Mouse (Mus musculus): ENCODE data around the gene Vat1l.
A peak's percentile ranks its signal among the peaks of the same experiment; 100 is the strongest.

Gene Vat1l

DNA sequence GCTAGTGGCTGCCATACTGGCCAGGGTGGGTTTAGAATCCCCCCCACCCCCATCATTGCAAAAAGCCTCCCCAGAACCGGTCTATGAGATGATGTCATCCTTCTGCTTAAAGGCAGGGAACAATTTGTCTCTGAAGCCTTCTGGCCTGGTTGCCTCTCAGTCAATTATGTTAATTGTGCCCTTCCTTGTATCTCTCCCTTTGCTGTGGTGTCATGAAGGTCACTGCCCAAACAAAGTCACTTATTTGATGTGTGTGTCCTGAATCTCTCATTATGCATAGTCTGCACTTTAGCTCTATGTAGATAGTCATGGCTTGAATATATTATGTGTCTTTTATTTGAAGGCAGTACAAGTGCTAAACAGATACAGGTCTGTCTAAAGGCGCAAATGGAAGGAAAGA, 92.8 kb downstream of the Vat1l start:
- no peak for DNase-seq (ENCODE audit: low spot score)

GRCm38 (mm10) chr8:114300072-114300471, 94.7 kb downstream of the Vat1l start:
- no peak for DNase-seq (ENCODE audit: low spot score)

- no peak for DNase-seq (ENCODE audit: low spot score)
These were observed 100.9 kb downstream of the Vat1l start for GRCm38 (mm10) chr8:114306296-114306695.

DNA sequence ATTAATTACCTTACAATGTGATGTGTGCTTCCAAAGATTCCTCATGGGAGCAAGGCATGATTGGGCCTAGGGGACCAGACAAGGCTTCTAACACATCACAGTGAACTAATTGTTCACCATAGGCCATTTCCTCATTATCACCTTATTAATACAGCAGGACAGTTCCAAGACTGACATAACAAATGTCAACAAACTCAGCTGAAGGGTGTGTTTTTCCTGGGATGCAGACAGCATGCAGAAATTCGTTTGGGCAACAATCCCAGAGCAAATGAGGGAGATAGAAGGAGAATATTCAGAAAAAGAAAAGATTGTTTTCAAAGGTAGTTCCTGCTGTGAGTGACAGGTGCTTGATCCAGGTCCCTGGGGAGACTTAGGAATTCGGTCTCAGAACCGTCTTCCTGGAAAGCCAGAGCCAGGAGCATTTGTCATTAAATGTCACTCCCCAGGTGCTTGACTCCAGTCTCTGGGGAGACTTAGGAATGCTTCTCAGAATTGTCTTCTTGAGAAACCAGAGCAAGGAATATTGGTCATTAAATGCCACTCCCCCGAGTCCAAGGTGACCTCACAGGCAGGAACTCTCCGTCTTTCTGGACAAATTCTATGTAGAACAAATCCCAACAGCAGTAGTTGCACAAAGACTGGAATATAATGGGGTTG, 109.4 kb downstream of the Vat1l start:
- DNase-seq (ENCODE audit: low spot score): no peak

GRCm38 (mm10) chr8:114318161-114318560, 112.7 kb downstream of the Vat1l start:
- no peak for DNase-seq (ENCODE audit: low spot score)

DNA sequence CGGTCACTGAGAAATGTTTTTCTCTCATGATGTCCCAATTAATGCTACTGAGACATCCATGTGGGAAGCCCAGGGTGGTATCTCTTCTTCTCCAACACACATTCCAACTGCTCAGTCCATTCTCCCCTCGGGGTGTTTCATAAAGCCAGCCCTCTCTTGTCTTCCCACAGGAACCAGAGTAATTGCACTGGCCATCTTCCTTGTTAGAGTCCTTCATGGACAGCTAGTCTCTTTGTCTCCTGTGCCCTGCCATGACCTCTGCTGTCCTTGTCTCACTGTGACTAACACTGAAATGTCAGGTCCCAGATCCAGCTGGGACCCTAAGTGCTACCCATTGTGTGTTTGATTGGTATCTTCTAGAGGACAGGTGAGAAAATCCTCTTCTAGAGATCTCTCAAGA, 116.7 kb downstream of the Vat1l start:
- DNase-seq (ENCODE audit: low spot score): no peak

GRCm38 (mm10) chr8:114331928-114332327, 126.5 kb downstream of the Vat1l start:
- DNase-seq (ENCODE audit: low spot score): no peak

- DNase-seq (ENCODE audit: low spot score): no peak
These were observed 127.5 kb downstream of the Vat1l start for GRCm38 (mm10) chr8:114332949-114333348.

- DNase-seq (ENCODE audit: low spot score): no peak
These were observed 130.3 kb downstream of the Vat1l start for GRCm38 (mm10) chr8:114335721-114336120.

DNA sequence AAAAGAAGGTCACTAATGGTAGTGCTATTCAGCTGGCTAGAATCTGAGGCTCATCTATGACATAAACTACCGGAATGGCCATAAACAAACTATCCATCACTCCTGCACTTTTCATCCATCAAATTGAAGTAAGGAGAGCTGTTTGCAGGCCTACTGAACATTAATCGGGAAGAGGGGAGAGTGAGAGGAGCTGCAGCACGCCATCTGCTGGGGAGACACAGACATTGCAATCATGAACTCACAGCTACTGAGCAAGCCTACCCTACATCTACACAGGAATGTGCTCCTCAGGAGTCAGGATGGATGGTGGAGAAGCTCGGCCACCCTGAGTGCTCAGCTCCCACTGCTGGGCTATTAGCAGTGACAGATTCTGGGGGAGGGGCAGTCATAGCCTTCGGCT, 136.9 kb downstream of the Vat1l start:
- no peak for DNase-seq (ENCODE audit: low spot score)

GRCm38 (mm10) chr8:114344789-114345188, 139.4 kb downstream of the Vat1l start:
- no peak for DNase-seq (ENCODE audit: low spot score)

DNA sequence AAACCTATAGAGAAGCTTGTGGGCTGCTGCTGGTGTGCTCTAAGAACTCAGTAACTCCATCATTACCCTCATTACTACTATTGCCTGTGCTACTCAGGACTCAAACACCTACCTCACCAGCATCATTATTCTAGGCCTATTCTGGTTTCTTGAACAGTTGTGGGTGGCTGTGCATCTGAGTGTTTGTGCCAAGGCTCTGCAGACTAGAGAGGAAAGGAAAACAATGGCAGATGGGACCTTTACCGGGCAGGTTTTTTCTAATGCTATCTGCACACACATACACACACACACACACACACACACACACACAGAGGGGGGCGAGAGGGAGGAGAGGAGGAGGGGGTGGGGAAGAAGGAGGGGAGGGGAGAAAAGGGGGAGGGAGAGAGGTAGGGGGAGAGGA, 140.6 kb downstream of the Vat1l start:
- no peak for DNase-seq (ENCODE audit: low spot score)

DNA sequence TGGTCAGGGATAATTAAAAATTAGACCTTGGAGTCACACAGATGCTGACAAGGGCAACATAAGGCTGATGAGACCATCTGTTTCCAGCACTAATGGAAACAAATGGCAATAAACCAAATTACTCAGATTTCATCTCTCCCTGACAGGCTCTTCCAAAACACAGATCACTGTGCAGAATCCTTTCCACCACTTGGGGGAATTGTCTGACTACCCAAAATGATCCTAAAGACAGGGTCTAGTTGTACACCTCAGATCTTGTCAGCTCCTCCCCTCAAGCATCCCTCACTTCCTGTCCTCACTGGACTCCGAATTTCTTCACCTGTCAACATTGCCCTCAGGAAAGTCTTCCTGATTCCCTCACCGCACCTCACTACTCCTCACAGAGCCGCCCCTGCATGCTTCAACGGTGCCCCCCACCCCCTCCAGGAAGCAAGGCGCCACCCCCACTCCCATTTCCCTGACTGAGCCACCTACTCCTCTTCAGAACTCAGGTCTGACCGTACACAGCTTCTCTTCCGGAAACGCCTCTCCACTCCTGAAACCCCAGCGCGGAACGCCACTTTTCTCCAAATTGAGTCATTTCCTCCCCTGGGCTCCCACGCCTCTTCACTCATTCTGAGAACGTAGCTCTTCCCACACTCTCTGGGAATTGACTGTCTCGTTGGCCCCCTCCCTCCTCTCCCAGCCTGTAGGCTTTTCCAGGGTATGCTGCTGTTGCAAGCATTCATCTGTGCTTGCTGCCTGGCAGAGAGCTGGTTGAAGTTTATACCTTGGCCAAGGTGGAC, 146.4 kb downstream of the Vat1l start:
- no peak for DNase-seq (ENCODE audit: low spot score)

DNA sequence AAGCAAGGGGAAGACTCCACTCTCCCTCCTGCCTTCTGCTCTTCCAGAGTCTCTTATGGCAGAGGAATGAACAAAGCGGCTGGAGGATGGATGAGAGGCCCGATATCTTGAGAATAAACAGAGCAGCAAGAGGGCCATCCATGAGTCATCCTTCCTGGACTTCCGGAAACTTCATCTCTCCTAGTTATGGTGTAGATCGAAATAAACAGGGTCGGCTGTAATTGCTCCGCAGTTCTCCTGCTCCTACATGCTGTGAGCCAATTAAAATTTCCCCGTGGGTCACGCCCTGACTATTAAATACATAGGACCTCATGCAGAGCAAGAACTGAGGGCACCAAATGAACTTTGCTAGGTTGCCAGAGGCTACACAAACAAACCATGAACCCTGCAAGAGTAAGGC, 155.1 kb downstream of the Vat1l start:
- DNase-seq (ENCODE audit: low spot score): no peak

DNA sequence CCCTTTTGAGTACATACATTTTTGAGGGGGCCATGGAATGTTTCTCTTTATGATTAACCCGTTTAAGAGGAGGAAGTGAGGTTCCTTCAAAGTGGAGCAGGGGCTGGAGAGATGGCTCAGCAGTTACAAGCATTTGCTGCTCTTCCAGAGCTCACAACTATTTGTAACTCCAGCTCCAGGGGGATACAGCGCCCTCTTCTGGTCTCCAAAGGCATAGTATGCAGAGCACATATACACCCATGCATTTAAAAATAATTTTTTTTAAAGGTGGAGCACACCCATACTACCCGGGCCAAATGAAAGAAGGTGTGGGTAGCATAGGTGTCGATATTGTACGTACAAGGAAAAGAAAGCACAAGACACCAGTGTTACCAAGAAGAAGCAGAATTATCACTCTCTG, 157.8 kb downstream of the Vat1l start:
- no peak for DNase-seq (ENCODE audit: low spot score)

- no peak for DNase-seq (ENCODE audit: low spot score)
These were observed 158.2 kb downstream of the Vat1l start for GRCm38 (mm10) chr8:114363656-114364055.

GRCm38 (mm10) chr8:114369038-114369976, 163.9 kb downstream of the Vat1l start:
- peak; percentile 69 for DNase-seq (ENCODE audit: low spot score)

DNA sequence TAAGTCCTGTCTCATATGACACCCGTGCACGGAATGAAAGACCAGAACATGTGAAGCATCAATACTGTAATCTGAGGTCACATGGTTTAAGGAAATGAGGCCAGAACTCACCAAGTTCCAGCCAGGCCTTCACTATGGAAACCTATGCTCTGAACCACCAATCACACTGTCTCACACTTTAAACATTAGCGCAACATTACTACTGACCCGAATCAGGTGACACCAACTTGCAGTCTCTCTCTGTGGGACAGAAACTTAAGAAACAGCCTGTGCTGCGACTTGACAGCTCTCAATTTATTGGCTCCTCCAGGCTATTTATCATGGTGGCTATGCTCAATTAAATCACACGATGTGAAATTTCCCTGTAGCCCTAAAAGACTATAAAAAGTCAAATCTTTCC, 169.0 kb downstream of the Vat1l start:
- DNase-seq (ENCODE audit: low spot score): no peak

DNA sequence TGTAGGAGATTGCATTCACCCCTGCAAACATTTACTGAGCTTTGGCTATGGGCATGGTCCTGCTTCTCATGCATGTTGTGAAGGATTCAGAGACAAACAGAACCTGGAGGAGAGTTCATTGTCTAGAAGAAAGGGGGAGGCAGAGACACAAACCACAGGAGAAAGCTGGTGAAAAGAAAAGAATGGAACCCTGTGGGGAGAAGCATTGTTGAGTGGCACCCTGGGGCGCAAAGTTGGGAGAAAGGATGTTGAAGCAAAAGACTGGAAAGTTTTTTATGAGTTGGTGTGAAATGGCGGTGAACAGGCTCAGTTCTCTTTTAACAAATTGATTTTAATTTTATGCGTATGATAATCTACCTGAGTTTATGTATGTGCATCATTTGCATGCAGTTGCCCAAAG, 178.8 kb downstream of the Vat1l start:
- DNase-seq (ENCODE audit: low spot score): no peak

GRCm38 (mm10) chr8:114387494-114387893, 182.1 kb downstream of the Vat1l start:
- DNase-seq (ENCODE audit: low spot score): no peak

DNA sequence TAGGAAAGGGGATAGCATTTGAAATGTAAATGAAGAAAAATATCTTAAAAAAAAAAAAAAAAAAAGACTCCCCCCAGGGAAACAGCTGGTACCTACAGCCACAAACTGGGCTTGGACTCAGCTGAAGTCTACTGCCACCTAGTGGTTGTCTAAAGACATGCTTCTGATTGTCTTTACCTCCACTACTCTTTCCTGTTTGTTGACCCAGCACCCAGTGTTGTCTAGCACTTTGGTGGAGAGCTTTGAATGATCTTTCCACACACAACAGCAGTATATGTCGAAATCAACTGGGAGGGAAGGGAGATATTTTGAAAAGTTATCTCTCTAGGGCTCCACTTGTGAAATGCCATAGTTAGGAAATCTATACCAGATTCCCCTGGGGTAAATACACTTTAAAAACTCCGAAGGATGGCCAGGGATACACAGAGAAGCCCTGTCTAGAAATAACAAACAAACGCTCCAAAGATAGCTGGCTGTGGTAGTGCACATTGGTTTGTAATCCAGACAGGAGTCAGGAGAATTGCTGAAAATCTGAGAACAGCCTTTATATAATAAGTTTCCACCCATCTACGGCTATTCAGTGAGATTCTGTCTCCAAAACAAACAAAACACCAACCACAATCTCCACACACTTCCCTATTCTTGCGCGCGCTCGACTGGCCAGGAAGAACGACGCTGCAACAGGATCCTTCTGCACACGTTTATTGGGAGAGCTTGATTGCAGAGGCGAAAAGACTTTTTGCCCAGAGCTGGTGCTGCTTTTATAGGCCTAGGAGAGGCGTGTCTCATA, 185.2 kb downstream of the Vat1l start:
- no peak for DNase-seq (ENCODE audit: low spot score)

DNA sequence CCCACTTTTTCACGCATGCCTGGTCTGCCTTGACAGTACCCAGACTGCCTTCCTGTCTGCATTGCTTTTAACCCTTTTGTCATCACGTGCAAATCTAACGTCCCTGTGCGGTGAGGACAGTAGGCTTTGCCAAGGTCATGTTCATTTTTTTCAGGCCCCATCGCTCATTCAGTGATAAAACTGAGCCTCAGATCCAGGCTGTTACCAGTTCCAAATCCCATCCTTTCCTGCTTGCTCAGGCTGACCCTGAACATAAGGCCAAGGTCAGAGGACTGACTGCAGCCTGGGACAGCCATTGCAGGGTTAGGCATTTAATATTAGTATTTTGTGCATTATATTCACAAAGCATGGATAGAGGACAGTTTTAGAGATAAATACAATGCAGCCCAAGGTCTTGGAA, 192.9 kb downstream of the Vat1l start:
- DNase-seq (ENCODE audit: low spot score): no peak
